Mouse (Mus musculus): Measurements from ENCODE around the gene Kifc3.
A peak's percentile ranks its signal among the peaks of the same experiment; 100 is the strongest.
"Not testable (repeated sequence)": the region's sequence is repeated elsewhere in the genome, so short reads cannot be mapped to it uniquely, and the experiment has no call there.

Gene Kifc3

DNA sequence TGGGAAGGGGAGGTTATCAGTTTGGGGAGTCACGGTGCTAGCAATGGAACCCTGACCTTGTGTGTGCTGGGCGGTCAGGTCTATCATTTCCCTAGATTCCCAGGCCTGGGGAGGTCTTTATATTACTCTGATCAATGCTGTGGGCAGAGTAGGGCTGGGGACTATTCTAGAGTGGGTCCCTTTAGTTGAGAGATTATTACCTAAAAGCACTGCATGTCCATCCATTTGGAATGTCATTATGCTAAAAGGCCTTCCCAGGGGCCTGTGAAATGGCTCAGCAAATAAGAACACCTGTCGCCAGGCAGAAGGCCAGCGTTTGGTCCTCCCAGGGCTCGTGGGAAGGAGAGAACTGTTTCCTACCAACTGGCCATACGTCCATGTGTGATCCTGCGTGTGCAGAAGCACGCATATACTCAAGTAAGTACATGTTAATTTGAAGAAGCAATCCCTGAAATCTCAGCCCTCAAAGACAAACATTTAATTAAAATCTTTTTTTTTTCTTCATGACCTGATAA, 499 bp downstream of the Kifc3 start:
- no peak for DNase-seq (ENCODE audit: low spot score)

DNA sequence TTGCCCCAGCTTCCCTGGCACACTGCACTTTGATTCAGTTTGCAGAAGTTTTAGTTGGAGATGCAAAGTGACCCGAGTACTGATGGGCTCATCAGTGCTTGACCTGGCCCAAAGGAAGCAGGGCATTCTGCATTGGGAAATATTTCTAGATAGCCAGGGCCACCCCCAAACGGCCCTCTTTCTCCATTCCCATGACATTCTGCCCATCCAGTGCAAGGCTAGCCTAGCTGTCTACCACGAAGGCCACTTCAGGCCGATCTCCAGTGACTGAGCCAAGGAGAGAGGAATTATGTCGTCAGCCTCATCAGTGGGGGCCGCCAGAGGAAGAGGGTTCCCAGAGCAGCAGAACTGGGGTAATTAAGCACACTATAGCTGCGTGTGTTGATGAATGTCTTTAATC, 1.1 kb downstream of the Kifc3 start:
- DNase-seq (ENCODE audit: low spot score), result no peak

DNA sequence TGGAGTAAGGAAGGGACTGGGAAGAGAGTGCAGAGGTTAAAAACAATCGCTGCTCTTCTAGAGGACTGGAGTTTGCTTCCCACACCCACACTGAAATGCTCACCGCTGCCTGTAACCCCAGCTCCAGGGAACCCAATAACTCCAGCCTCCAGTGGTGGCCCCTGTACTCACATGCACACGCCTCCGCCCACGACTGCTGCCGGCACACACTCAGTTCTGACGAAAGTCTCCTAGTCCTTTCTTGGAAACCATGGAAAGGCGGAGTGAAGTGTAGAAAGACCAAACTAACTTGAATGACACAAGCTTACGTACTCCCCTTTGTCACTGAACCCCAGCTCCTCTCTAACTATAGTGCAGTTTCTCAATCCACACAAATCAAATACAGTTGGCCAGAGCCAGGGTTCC, 2.6 kb downstream of the Kifc3 start:
- peak; percentile 64 for DNase-seq (ENCODE audit: low spot score)

DNA sequence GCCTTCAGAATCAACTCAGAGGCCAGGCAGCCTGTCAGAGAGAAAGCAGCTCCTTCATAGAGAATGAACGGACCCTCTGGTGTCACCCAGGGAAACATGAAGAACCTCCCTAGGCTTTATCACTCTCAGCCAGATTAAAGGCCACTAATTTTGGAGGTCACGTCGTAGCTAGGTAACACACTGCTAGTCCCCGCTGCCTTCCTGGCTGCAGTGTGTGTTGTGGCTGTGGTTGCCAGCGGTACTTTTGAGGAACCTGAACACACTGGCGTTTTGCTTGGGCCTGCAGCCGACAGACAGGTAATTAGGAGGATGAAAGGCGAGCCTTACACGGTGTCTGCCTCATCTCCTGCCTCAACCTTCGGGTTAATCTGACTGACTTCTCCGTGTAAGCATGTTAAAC, 6.9 kb downstream of the Kifc3 start:
- DNase-seq (ENCODE audit: low spot score), result no peak

DNA sequence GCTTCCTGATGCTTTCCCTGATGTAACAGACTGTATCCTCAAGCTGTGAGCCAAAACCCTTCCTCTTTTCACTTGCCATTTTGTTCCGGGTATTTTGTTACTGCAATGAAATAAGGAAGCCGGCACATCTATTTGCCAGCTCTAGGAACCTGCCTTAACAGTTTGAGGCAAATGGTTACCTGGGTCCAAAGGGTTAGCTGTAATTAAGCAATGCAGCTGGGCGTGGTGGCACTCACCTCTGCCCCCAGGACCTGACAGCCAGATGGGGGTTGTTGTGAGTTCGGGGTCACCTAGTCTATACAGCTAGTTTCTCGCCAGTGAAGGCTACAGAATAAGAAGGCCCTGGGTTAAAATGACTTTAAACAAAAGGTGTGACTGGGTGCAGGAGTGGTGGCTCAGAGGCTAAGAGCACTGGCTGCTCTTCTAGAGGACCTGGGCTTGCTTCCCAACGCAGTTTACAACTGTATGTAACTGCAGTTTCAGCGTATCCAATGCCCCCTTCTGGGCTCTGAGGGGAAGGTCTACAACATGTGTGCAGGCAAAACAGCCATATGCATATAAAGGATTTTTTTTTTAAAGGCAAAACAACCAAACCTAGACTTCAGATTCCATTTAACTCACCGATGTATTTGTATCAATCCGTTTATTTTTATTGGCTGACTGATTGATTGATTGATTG, 11.0 kb downstream of the Kifc3 start:
- no peak for DNase-seq (ENCODE audit: low spot score)

DNA sequence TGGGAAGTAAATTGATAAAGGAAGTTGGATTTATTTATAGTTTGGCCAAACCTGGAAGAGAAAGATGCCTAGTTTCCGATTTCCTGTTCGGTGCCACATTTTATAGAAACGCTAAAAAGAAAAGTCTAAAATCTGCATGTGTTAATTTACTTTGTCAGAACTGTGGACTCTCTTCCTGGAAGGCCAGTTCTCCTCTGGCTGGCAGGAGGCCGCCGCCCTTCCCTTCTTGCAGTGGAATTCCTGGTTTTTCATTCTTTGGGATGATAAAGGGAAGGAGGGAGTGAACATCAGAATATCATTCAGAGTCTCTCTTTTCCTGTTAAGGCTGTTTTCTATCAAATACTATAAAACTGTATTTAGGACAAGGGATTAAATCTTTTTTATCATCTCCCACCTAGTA, 15.0 kb downstream of the Kifc3 start:
- no peak for DNase-seq (ENCODE audit: low spot score)

DNA sequence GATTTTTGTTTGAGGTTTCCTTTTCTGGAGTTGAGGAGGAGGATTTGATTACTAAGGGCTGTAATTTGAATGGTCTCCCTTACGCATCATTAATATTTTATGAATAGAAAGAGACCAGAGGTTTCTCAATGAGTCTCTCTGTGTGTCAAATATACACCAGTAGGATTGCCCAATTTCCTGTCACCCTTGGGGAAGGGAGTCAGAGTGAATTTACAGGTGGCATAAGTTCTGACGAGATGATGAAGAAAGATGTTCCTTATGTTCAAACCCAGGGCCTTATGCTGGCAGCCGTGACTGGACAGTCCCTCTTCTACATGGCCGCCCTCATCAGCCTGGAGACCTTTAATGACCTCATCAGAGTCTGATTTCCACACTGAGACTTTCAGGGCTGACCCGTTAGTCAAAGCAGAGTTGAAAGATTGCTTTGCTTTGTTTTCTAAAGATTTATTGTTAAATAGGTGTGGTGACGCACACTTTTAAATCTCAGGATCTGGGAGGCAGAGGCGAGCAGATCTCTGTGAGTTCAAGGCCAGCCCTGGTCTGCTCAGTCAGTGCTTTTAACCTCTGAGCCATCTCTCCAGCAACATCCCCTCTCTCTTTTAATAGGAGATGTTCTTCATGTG, 16.6 kb downstream of the Kifc3 start:
- DNase-seq (ENCODE audit: low spot score), result no peak

DNA sequence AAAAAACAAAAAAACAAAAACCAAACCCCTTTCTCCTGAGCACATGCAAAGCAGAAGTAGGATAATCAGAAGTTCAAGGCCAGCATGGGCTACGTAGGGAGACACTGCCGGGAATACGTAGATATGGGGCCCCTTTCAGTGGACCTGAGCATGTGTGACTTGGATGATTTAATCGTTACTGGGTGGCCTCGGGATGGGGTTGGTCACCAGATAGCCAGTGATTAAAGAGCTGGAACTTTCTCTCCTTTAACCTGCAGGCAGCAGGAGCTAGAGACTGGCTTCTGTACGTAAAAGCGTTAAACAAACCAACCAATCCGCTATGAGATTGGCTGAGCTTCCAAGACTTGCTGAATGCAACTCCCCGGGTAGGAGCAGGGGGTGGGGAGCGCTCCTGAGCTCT, 17.5 kb downstream of the Kifc3 start:
- DNase-seq (ENCODE audit: low spot score), result no peak

DNA sequence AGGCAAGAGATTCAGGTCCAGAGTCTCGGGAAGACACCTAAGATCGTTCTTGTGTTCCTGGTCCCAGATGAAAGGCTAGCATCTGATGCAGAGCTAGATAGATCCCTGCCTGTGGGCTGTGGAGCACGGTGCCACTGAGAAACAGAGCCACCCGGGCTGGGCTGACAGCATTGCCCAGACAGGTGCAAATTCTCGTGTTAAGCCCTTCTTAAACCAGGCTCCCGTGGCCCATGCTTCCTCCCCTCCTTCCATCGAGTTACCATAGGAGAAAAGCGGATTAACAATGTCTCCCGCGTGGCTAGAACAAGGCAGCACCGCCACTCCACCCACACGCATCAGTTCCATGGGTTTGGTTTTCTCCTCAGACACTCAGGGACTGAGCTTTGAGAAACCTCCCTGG, 18.4 kb downstream of the Kifc3 start:
- DNase-seq (ENCODE audit: low spot score), result no peak

DNA sequence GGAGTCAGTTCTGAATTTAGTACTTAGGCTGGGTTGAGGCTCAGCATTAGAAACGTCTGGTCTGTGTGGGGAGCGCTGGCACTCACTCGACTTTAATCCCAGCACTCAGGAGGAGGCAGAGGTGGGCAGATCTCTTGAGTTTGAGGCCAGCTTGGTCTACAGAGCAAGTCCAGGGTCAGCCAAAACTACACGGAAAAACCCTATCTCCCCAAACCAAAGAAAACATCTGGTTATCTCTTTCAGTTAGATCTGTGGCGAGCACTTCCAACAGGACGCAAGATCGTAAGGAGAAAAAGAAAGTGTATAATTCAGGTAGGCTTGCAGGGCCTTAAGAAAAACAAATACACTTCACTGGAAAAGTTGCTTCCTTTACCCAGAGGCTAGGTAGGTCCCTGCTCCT, 20.8 kb downstream of the Kifc3 start:
- no peak for DNase-seq (ENCODE audit: low spot score)

DNA sequence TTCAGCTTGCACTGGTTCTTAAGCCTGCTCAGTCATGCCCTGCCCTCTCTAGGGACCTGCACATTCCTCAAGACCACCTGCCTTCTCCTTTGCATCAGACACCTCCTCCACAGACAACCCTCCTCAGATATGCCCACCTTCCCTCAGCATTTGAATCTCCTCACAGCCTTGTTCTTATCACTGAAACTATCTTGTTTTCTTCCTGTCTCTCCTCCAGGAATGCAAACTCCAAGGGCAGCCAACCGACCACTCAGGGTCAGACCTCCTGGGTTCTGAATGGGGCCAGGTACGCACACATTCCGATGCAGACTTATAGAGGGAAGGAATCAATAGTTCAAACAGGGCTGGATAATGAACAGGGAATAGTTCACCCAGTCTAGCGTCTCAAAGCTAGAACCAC, 24.4 kb downstream of the Kifc3 start:
- DNase-seq (ENCODE audit: low spot score), result no peak

DNA sequence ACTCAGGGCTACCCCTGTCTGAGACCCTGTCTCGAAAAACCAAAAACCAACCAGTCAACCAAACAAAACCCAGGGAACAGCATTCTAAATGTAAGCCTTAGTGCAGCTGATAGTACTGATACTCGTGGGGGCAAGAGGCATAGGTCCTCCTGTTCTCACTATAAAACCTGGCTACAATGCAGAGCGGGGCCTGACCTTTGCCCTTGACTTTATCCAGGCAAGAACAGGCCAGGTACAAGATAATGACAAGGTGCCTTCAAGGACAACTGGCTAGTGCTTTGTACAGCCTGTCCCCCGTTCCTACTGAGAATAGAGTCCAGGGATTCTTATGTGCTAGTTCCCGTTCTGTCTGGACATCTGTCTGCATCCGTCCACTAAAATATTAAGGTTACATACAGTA, 25.6 kb downstream of the Kifc3 start:
- no peak for DNase-seq (ENCODE audit: low spot score)

DNA sequence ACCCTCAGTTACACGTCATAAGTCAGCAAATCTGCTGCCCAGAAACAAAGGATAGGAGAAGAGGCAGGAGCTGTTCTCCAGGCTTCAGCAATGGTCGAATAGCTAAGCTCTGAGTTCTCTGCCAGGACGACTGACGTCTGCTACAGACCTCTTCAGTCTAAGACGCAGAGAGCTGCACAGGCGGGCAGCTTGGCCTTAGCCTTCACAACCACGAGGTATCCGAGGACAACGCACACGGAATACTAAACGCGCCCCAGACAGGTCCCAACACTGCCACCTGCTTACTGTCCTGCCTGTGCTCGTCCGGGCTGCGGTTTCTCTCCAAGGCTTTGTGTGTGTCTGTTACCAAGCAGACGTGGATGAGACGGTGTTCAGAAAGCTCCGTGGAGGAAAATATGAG, 26.8 kb downstream of the Kifc3 start:
- DNase-seq (ENCODE audit: low spot score), result no peak

DNA sequence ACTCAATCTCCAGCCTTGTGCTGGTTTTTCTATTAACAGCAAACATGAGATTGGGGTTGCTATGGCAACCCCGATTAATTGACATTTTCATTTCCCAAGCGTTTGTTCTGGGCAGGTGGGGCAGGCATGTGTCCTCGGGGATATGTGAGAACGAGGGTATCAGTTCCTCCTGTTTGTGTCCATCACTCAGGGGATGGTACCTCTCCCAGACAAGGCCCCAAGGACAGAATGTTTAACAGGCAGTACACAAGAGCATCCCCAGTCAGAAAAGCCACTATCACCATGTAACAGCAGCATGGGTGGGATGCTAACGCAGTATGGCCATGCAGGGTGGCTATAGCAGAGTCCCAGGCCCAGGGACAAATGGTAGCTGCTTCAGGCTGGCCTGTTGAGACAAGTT, 27.3 kb downstream of the Kifc3 start:
- DNase-seq (ENCODE audit: low spot score), result no peak

DNA sequence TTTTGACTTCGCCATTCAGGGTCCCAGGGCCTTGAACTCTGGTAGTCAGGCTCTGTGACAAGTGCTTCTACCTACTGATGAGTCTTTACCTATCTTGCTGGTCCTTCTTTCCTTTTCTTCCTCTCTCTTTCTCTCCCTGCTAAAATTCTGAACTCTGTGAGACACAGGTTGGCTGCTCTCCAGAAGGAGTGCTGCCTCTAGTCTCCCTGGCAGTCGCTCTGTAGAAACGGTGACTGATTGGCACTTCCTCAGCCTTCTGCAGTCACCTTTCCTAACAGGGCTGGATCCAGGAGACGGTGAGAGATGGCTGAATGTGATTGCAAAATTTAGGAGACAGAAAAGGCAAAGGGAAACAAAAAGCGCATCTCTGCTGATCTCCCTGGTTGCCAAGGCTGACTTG, 30.2 kb downstream of the Kifc3 start:
- DNase-seq (ENCODE audit: low spot score), result peak; percentile 52

DNA sequence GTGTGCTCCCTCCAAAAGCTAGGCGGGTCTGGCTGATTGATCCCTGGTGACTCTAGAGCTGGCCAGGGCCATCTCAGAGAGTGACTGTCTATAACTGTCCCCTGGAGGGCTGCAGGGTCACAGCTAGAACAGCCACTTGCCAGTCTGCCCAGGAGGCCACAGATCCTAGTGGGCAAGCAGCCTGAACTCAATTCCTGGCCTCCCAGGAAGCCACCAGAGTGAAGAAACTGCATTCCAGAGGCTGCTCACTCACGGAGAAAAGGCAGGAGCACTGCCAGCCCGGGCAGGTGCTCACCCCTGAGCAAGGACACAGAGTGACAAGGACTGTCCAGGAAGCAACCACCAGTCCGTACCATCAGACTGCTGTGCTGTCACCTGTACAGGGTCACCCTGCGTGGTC, 34.9 kb downstream of the Kifc3 start:
- DNase-seq (ENCODE audit: low spot score), result no peak

DNA sequence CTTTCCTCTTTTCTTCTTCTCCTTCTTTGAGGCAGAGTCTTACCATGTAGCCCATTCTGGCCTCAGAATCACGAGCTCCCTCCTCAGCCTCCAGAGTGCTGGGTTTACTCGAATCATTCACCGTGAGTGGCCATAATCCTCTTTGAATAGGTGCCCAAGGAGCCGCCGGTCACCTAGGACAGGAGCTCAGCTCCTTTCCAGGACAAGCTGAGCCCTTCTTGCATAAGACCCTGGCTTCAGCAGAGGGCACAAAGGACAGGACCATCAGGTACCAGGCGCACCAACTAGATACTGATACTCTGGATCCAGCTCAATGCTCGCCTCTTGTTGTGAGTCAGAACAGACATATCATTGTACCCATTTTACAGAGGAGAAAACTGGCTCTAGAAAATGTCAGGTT, 36.2 kb downstream of the Kifc3 start:
- DNase-seq (ENCODE audit: low spot score), result no peak

DNA sequence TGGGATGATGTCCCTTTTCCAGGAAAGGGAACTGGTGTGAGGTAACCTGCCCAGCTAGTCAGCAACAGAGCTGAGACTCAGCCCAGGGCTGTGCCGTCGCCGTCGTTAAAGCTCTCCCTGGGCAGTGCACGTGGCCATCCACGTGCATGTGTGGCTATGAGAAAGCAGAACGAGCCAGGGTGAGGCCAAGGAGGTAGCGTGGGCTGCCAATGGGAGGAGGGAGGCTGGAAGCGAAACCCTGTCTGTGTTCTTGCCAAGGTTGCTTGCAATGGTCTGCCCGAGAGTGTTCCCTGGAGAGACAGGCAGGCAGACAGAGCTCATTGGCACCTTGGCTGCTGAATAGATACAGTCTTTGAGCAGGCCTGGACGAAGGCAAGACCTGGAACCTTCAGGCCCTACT, 36.7 kb downstream of the Kifc3 start:
- peak; percentile 80 for DNase-seq (ENCODE audit: low spot score)

DNA sequence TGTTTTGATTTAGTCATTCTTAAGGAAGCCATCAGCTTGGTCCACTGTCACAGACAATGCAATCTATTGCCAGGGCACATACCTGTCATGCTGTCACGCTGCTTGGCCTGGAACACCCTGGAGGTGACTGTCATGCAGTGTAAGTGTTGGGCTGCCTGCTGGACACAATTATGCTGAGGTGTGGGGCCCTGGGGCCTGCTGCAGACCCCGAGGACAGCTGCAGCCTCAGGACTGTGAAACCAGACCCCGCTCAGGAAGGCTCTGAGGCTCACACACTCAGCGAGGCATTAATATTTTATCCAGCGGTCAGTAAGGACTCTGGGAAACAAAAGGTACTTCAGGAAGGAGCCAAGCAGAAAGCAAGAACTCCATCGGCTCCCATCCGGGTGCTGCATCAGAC, 38.1 kb downstream of the Kifc3 start:
- no peak for DNase-seq (ENCODE audit: low spot score)

DNA sequence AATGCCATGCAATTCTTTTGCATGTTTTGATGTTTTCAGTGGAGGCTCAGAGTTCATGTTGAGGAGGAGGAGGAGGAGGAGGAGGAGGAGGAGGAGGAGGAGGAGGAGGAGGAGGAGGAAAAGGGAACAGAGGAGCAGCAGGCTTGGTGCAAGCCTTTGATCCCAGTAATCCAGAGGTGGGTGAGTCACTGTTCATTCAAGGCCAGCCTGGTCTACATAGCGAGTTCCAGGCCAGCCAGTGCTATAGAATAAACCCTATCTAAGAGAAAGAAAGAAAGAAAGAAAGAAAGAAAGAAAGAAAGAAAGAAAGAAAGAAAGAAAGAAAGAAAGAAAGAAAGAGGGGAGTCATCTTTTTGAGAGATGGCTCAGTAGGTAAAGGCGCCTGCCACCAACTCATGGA, 38.6 kb downstream of the Kifc3 start:
- DNase-seq (ENCODE audit: low spot score), result not testable (repeated sequence)

DNA sequence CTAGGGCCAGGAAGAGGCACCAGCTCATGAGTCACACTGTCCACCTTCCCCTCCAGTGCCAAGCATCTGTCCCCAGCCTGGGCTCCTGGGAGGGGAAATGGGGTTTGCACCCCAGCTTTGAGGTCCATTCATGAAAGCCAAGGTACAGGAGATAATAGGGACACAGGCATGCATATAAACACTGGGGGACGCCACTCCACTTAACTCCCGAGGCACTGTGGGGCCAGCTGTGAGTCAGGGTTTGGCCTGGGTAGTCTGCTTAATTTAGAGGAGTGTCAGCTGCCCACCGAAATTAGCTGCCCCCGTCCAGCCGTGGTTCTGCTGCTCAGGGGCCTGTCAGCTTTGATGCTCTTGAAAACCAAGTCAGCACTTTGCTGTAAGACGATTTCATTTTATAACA, 39.8 kb downstream of the Kifc3 start:
- DNase-seq (ENCODE audit: low spot score), result no peak

DNA sequence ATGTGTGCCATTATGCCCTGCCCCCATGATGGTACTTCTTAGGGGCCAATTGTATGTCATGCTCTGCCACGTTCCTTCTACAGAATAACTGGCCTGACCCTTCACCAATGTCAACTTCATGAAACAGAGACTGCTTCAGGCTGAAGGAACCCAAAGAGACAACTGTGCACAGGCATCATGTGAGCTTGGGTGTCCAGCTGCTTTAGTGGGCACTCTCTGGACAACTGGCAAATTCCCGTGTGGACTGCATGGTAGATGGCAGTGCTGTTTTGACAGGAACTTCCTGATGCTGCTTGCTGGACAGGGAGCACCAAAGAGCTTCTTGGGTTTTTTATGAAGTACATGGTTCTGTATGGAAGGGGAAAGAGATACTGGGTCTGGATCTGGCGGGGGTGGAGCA, 43.3 kb downstream of the Kifc3 start:
- DNase-seq (ENCODE audit: low spot score), result no peak

DNA sequence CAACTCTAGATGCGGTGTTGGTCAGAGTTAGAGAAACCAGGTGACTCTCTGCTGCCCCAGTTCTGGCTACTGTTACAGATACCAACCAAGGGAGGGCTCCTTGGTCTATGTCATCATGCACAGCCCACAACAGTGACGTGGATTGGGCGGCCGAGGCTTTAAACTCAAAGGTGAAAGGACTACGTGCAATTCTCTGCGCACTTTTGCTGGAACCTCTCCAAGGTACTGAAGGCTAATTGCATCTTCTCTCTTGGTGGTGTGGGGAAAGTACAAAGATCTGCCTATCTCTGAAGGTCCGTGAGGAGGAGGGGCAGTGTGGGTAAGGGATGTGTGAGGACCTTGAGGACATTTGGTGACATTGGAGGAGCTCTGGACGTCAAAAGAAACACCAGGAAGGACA, 44.0 kb downstream of the Kifc3 start:
- no peak for DNase-seq (ENCODE audit: low spot score)

DNA sequence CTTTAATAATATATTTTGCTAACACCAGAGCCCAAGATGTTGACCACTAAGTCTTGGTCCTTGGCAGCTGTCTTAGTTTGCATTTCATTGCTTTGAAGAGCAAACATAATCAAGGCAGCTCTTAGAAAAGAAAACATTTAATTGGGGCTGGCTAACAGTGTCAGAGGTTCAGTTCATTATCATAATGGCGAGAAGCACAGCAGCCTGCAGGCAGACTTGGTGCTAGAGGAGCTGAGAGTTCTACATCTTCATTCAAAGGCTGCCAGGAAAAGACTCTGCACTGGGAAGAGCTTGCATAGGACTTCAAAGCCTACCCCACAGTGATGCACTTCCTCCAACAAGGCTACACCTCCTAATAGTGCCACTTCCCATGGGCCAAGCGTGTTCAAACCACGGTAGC, 45.5 kb downstream of the Kifc3 start:
- no peak for DNase-seq (ENCODE audit: low spot score)

All from adipocyte (in vitro differentiated cells).